16 mouse cellular contexts compared by ENCODE assay signal in the genomic region with DNA sequence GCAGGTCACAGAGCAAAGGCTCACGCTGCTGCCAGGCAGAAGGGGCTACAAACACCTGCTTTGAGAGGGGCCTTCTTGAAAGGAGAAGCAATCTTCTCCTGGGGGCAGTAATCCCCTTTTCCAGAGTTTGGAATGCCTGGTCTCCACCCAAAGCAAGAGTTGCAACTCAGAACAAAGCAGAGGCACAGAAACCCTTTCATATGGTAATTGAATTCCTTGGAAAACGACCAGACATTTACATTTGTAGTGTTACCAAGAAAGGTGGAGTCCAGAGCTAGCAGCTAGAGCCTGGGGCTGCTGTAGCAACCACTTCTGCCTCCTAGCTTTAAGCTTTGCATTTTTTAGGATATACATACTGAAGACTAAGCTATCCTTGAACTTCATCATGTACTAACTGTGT. TPM values are rescaled to one million over a fixed set of nuclear protein-coding genes. Genes with fewer than 3 reads are reported as not detected.
DNase-seq lines count a peak whose midpoint lies in the region; ATAC-seq and TF ChIP-seq lines count a peak whose summit lies in the region.
"Had no signal": no experiment of that assay in that cellular context is flagged by ENCODE, and none has a peak within 500 bp of the region (broad histone marks: within the 10 kb centered on the region; RNA-seq: fewer than 3 reads in every experiment).

No protein-coding gene starts in this region.

- TF ChIP-seq CTCF in ES-Bruce4 (IDR thresholded peaks at IDR 0.05; ENCODE audit: low read depth, low read length), result no peak
- no peak for TF ChIP-seq CTCF in lung, adult 2 months (IDR thresholded peaks at IDR 0.05; ENCODE audit: insufficient read depth, low read length)

- H3K9ac ChIP-seq in ES-Bruce4 (ENCODE audit: low read depth, poor library complexity, severe bottlenecking), result no peak overlapping the region
- no peak overlapping the region for H3K9ac ChIP-seq in forebrain, embryonic 13.5 days
- no peak overlapping the region for H3K9ac ChIP-seq in midbrain, embryonic 11.5 days (ENCODE audit: low read length)
- H3K9ac ChIP-seq in liver, embryonic 12.5 days, result no peak overlapping the region
- H3K9ac ChIP-seq: embryonic facial prominence, embryonic 13.5 days; liver, embryonic 14.5 days had no signal

- ATAC-seq in forebrain, embryonic 13.5 days, result peak; percentile 77
- ATAC-seq in midbrain, embryonic 11.5 days (ENCODE audit: low FRiP score), result peak; percentile 72
- no peak for ATAC-seq in liver, embryonic 12.5 days
- ATAC-seq: inflammation-experienced regulatory T-cells, adult 6 months had no signal

- no peak overlapping the region for H3K4me2 ChIP-seq in forebrain, embryonic 13.5 days
- H3K4me2 ChIP-seq in midbrain, embryonic 11.5 days, result no peak overlapping the region
- H3K4me2 ChIP-seq in liver, embryonic 12.5 days, result no peak overlapping the region
- H3K4me2 ChIP-seq: embryonic facial prominence, embryonic 13.5 days had no signal

- TF ChIP-seq POLR2A in ES-Bruce4 (IDR thresholded peaks at IDR 0.05; ENCODE audit: insufficient read depth, low read length), result no peak
- TF ChIP-seq POLR2A in lung, adult 2 months (IDR thresholded peaks at IDR 0.05; ENCODE audit: borderline replicate concordance, extremely low read depth, low read depth, low read length), result no peak

- peak overlapping the region; percentile 99 for H3K27ac ChIP-seq in ES-Bruce4 (ENCODE audit: insufficient read depth, low read length)
- peak overlapping the region; percentile 37 for H3K27ac ChIP-seq in forebrain, embryonic 13.5 days
- H3K27ac ChIP-seq in midbrain, embryonic 11.5 days (ENCODE audit: low read depth, low read length), result peak overlapping the region; percentile 35
- H3K27ac ChIP-seq in liver, embryonic 12.5 days, result no peak overlapping the region
- H3K27ac ChIP-seq: embryonic facial prominence, embryonic 13.5 days; kidney, postnatal 0 days; liver, embryonic 14.5 days had no signal

- peaks cover 5% of the 10 kb centered on the region for H3K4me1 ChIP-seq in ES-Bruce4 (ENCODE audit: control insufficient read depth, insufficient read depth, low read length)
- peaks cover 16% of the 10 kb centered on the region for H3K4me1 ChIP-seq in forebrain, embryonic 13.5 days
- H3K4me1 ChIP-seq in midbrain, embryonic 11.5 days (ENCODE audit: control insufficient read depth, insufficient read depth, low read length), result peaks cover 4% of the 10 kb centered on the region
- H3K4me1 ChIP-seq in liver, embryonic 12.5 days, result no peaks in the 10 kb centered on the region
- no peaks in the 10 kb centered on the region for H3K4me1 ChIP-seq in lung, adult 2 months (ENCODE audit: control insufficient read depth, insufficient read depth, low read length)

- no peak overlapping the region for H3K4me3 ChIP-seq in ES-Bruce4 (ENCODE audit: low read depth, low read length)
- no peak overlapping the region for H3K4me3 ChIP-seq in forebrain, embryonic 13.5 days
- H3K4me3 ChIP-seq in midbrain, embryonic 11.5 days (ENCODE audit: low read depth, low read length), result no peak overlapping the region
- no peak overlapping the region for H3K4me3 ChIP-seq in liver, embryonic 12.5 days
- no peak overlapping the region for H3K4me3 ChIP-seq in lung, adult 2 months (replicated peaks; ENCODE audit: extremely low read depth, low read depth, low read length)
- H3K4me3 ChIP-seq: embryonic facial prominence, embryonic 13.5 days had no signal

- TF ChIP-seq EP300 in ES-Bruce4 (IDR thresholded peaks at IDR 0.05; ENCODE audit: insufficient read depth, low read depth, low read length), result peak; percentile 93

- no peaks in the 10 kb centered on the region for H3K27me3 ChIP-seq in ES-Bruce4 (ENCODE audit: control insufficient read depth, insufficient read depth, low read length, poor library complexity, severe bottlenecking)
- H3K27me3 ChIP-seq in forebrain, embryonic 13.5 days, result no peaks in the 10 kb centered on the region
- no peaks in the 10 kb centered on the region for H3K27me3 ChIP-seq in midbrain, embryonic 11.5 days (ENCODE audit: control insufficient read depth, insufficient read depth, low read length)
- no peaks in the 10 kb centered on the region for H3K27me3 ChIP-seq in liver, embryonic 12.5 days (replicated peaks)
- H3K27me3 ChIP-seq: embryonic facial prominence, embryonic 13.5 days had no signal

- peak; percentile 98 for DNase-seq in ES-CJ7 (ENCODE audit: low read depth, low spot score)
- DNase-seq in midbrain, embryonic 11.5 days (ENCODE audit: low spot score, missing footprints), result peak; percentile 81
- no peak for DNase-seq in lung, adult 2 months
- DNase-seq in layer of hippocampus, postnatal 14 days (ENCODE audit: low spot score in 2 of 2), result no peak
- DNase-seq: adrenal gland, postnatal 14 days; cerebellum, postnatal 10 days; heart, adult 11 months; lung, postnatal 36 days; right cerebral cortex, postnatal 4 days had no signal

- WGBS in forebrain, embryonic 13.5 days, result 0% methylated on average over 2 of the region's 2 CpGs
- 3% methylated on average over 2 of the region's 2 CpGs for WGBS in midbrain, embryonic 11.5 days
- 21% methylated on average over 2 of the region's 2 CpGs for WGBS in liver, embryonic 12.5 days (ENCODE audit: insufficient replicate concordance)
- 29% methylated on average over 2 of the region's 2 CpGs for WGBS in lung, adult 2 months

- H3K36me3 ChIP-seq in ES-Bruce4 (ENCODE audit: control insufficient read depth, insufficient read depth, low read length, poor library complexity, severe bottlenecking), result no peaks in the 10 kb centered on the region
- no peaks in the 10 kb centered on the region for H3K36me3 ChIP-seq in forebrain, embryonic 13.5 days (ENCODE audit: poor library complexity, severe bottlenecking)
- no peaks in the 10 kb centered on the region for H3K36me3 ChIP-seq in midbrain, embryonic 11.5 days (ENCODE audit: control insufficient read depth, insufficient read depth, low read length)
- no peaks in the 10 kb centered on the region for H3K36me3 ChIP-seq in liver, embryonic 12.5 days
- H3K36me3 ChIP-seq: embryonic facial prominence, embryonic 13.5 days had no signal

- H3K9me3 ChIP-seq in ES-Bruce4 (replicated peaks; ENCODE audit: control insufficient read depth, insufficient read depth, low read length, poor library complexity, severe bottlenecking), result peaks cover 11% of the 10 kb centered on the region
- no peaks in the 10 kb centered on the region for H3K9me3 ChIP-seq in forebrain, embryonic 13.5 days (replicated peaks)
- H3K9me3 ChIP-seq in midbrain, embryonic 11.5 days (ENCODE audit: control insufficient read depth, low read length), result no peaks in the 10 kb centered on the region
- no peaks in the 10 kb centered on the region for H3K9me3 ChIP-seq in liver, embryonic 12.5 days (replicated peaks)
- H3K9me3 ChIP-seq: embryonic facial prominence, embryonic 13.5 days had no signal

RNA-seq across cellular contexts. Expression of gene Arhgap42, which starts 30.4 kb away (rescaled TPM):
- 15.5 and 16.1 TPM in 2 replicates for polyA plus RNA-seq in ES-Bruce4 (2011; ENCODE audit: insufficient read depth, insufficient read length, low read depth, missing spikeins)
- 22.5 and 22.9 TPM in 2 replicates for polyA plus RNA-seq in forebrain, embryonic 13.5 days (2015; fragmentation: Nextera tagmentation; extraction: Ambion mirVana)
- polyA plus RNA-seq in midbrain, embryonic 11.5 days (2014; fragmentation: Nextera tagmentation; extraction: Ambion mirVana), result 22.4 and 25.1 TPM in 2 replicates
- polyA plus RNA-seq in liver, embryonic 12.5 days (2016; fragmentation: Nextera tagmentation; extraction: Ambion mirVana), result 10.6 and 11.6 TPM in 2 replicates
- polyA plus RNA-seq in lung, adult 2 months (2012; rRNA removed), result 9.3 and 22.3 TPM in 2 replicates
- 10 to 100 TPM in 1 of 2 experiments, 1 to 10 TPM in 1; 8.5 to 11.7 TPM for total RNA-seq in layer of hippocampus, postnatal 14 days (2021)
- polyA plus RNA-seq: inflammation-experienced regulatory T-cells, adult 6 months had no signal

Comparison
In these comparisons a context has a peak if more than half of its experiments do, and no peak if none do; other contexts are left out.
1. DNase-seq: peak in ES-CJ7 (single experiment) and midbrain, embryonic 11.5 days (single experiment); none in lung, adult 2 months (single experiment) and layer of hippocampus, postnatal 14 days (0 of 2).